Mouse (Mus musculus) kidney, adult 11 months (tissue): ENCODE measurements at regions not wholly inside any gene's neighbourhood (a gene's known extent, or its start where the extent isn't known, plus 50 kb on each side); places are given as distances from the start of the nearest gene placed in this dataset.
"Not testable (repeated sequence)": the region's sequence is repeated elsewhere in the genome, so short reads cannot be mapped to it uniquely, and the experiment has no call there.

ENCODE experiments used
- DNase-seq: peaks from one replicate; pipeline ENCODE4 v3.0.0; 2022

DNA sequence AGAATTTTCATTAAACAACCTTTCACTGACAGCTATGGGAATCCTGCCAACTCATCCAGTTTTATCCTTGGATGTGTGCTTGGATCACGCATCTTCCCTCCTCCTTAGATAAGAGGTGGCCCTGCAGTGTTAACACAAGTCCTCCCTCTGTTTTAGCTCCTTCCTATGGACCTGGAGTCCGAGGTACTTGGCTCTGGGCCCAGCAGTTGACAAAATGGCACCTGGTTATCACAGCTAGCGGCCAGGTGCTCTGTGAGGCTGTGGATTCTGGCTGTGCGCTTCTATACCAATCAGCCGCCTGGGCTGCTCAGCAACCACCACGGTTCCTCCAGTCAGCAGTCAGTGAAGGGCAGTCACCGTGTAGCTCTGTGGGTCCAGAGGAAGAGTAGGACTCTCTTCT is 157.4 kb downstream of the Prdm2 start:
- DNase-seq: no peak

DNA sequence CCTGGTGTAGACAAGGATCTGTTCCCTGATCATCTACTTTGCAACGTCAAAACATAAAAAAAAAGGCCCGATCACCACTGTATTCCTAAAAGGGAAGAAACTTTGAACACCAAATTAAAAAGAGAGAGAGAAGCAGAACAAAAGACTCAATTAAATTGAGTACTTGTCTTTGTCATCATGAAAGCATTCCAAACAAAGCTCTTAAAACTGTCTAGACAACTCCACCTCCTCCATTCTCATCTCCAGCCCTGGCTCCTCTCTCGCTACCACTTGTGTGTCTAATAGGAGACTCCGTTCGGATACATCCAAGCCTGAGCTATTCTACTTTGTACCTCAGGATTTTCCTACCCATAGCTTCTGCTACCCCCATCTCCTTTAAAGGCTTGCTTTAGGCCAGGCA is 159.8 kb downstream of the Prdm2 start:
- DNase-seq: no peak

- DNase-seq: no peak
Measured at GRCm38 (mm10) chr4:143051205-143051604, 161.6 kb downstream of the Prdm2 start.

DNA sequence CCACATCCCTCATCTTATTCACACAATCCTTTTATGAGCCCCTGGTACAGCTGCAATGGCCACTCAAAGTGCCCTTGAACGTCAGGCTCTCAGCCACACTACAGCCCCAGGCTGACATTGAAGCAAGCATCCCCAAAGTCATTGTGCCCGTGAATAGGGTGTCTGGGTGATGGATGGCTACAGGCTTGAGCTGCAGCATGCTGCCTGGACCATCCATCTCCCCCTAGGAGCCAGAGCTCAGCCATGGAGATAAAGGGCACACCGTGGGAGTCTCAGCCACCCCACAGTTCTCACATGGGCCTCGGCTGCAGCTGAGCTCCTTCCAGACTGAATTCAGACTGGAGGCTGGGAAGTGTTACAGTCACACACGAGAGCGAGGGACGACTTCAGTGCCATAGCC is 167.6 kb downstream of the Prdm2 start:
- DNase-seq: no peak

- no peak for DNase-seq
Measured at GRCm38 (mm10) chr4:143042806-143043205, 170.0 kb downstream of the Prdm2 start.

GRCm38 (mm10) chr4:143038626-143039025 is 174.2 kb downstream of the Prdm2 start:
- DNase-seq: no peak

DNA sequence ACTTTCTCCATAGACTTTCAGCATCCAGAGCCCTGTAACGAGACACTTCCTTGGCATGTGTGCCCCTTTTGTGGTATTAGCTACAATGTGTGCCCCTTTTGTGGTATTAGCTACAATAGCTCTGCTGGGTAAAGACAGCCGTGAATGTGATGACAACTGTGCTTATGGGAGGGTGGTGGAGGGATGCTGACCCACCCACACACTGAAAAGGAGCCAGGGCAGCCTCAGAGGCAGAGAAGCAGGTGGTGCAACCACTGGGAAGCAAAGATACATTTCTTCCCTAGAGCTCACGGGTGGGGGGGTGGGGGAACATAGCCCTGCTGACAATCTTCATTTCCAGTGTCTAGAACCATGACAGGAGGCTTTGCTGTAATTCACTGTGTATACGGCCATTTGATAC is 176.1 kb downstream of the Prdm2 start:
- no peak for DNase-seq

- not testable (repeated sequence) for DNase-seq
Measured at GRCm38 (mm10) chr4:143035089-143035488, 177.7 kb downstream of the Prdm2 start.

DNA sequence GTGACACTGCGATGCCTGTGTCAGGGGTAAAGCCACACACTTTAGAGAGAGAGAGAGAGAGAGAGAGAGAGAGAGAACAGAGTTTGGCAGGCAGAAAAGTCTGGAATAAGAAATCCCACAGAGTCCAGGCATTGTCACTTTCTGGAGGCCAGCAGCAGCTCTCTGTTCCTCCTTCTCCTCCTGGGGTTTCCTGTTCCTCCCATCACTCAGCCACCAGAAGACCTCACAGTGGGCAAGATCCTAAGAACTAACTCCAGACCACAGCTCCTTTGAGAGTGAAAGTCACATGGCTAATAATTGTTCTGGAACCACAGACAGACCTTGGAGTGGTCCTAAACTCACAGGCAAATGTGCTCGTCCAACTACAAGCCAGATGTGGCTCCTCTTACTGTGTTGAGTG is 178.5 kb downstream of the Prdm2 start:
- not testable (repeated sequence) for DNase-seq

- DNase-seq: not testable (repeated sequence)
Measured at GRCm38 (mm10) chr4:143029813-143030212, 183.0 kb downstream of the Prdm2 start.

- DNase-seq: peak; percentile 29
Measured at GRCm38 (mm10) chr4:143027292-143027691, 185.5 kb downstream of the Prdm2 start.

GRCm38 (mm10) chr4:143021242-143021881 is 191.4 kb downstream of the Prdm2 start:
- DNase-seq: no peak

DNA sequence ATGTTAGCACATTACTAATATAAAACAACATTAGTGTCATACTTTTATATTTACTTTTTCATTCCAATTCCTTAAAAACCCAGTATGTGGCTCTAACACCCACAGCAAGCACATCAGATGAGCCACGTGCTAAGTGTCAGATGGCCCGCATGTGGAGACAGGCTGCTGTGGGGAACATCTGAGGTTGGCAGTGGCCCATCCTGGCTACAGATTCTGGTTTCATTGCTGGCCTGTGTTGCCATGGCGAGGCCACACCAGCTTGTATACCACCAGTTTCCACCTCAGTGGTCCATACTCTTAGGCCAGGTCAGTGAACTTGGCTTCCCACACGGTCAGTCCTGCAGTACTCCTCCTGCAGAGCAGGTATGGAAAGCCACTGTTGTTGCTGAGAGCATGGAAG is 192.1 kb downstream of the Prdm2 start:
- DNase-seq: no peak

DNA sequence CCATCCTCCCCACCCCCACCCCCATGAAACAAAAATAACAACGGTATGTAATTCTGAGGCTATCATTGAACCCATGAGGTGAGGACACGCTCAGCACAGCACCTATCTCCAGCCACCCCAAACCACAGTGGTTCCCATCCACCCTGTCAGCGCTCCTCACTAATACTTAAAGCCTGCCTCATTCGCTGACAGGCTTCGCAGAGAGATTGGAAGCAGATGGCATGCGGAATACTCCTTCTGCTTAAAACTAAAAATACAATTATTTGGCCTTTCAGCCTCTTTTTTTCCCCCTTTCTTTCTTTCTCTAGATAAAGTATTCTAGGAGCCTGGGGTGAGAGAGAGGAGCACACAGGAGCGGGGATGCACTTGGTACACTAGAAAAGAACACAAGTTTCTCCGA is 199.9 kb downstream of the Prdm2 start:
- DNase-seq: no peak

DNA sequence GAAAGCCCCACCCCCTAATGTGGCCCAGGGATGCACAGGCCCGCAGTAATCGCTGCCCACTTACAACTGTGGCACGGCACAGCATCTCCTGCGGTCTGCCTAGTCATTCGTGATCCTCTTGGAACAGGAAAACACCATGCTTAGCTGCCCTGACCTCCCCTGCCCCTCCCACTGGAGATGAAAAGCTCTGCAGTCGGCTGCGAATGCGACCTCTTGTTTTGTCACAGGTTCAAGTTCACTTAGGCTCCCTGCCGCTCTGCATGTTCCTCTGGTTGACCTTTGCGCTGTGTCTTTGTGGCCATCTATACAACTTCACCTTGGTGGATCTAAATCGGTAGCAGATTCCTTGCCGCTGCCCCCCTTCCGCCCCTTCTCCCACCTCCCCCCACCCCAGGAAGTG is 210.8 kb downstream of the Prdm2 start:
- no peak for DNase-seq

GRCm38 (mm10) chr4:143001486-143001885 is 211.3 kb downstream of the Prdm2 start:
- no peak for DNase-seq

GRCm38 (mm10) chr4:142996406-142996805 is 216.4 kb downstream of the Prdm2 start:
- DNase-seq: no peak

DNA sequence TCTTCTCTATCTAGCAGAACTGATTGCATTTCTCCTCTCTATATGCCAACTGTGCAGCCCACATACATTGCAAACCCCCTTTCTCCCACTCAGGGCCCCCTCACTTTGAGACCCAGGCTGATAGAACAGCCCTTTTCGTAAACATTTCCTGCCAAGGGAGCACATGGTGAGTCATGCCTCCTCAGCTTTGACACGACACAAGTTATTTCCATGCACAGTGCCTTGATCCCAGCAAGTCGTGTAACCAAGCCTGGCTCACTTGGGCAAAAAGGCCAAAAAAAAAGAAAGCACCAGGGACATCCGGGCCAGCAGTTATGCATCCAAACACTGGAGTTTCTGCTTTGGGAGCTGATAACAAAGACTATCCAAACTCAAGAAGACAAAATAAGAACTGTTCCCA is 221.4 kb downstream of the Prdm2 start:
- DNase-seq: no peak

DNA sequence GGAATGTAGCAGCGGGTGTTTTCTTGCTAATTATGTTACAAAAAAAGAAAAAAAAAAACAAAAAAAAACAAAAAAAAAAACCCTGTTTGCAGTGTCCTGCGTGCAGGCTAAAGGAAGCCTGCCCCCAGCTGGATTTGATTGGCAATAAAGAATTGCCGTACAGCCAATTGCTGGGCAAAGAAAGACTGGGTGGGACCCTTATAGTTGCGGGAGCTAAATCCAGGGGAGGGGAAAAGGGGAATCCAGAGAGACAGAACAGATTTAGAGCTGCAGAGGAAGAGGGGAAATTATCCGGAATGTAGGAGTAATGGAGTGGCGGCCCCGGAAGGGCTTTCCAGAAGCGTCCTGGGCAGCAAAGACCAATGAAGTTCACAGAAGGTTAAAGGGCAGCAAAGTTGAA is 223.6 kb downstream of the Prdm2 start:
- DNase-seq: no peak

- no peak for DNase-seq
Measured at GRCm38 (mm10) chr4:142983295-142983624, 229.5 kb downstream of the Prdm2 start.

DNA sequence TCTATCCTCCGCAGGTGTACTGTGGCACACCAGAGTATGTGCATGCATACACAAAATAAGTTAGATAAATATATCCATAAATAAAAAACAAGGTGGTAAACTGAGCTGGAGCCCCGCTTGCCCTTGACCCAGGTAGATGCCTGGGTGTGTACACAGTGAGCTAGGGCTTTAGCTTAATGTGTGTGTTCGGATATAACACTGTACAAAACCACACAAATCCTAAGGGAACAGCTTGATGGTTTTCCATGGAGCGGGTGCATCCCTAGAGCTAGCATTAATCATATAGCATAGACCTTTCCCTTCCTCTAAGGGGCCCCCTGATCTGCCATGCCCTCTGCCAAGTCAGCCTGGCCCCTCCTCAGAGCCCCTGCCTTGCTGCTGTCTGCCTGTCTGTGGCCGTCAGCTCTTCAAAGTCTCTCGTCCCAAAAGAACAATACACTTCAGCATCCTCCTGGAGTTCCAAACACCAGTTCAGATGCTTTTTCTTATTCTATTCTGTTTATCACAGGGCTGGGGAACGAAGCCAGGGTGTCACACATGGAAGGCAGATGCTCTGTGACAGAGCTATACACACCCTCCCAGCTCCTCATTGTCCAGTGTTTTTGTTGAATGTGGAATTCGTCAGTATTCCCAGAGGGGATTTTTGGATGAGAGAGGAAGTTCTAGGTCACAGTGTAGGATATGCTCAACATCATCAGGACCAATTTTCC is 230.1 kb downstream of the Prdm2 start:
- DNase-seq: no peak

DNA sequence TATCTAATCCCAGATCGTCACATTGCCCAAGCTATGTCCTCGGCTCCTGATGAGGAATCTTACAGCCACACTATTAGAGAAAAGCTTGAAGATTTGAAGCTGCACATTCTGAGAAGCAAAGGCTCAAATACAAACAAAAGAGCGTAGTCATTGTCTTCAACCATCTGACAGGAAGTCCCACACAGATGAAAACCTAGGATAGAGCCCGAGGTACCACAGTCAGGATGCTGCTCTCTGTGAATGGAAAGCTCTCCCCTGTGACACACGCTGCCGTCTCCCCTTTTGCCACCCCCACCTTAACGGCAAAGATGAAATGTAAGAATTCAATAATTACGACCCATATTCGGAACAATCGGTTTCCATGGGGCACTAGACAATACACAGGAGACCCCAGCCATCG is 237.2 kb downstream of the Prdm2 start:
- DNase-seq: no peak

DNA sequence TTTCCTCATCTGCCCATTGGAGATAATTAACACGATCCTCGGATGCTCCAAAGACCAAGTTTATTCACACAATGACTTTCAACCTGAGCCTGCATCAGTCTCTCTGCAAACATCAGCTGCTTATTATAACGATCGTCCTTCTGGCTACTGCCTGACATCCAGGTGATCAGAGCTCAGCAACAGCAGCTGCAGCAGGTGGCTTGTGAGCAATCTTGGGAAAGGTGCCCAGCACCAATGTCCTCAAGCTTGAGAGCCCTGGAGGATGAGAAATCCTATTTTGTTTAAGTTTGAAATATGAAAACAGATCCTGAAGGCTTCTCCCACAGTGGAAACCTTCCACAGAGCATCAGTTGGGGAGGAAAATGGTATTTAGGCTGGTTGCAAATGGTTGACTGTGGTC is 242.8 kb downstream of the Prdm2 start:
- no peak for DNase-seq

DNA sequence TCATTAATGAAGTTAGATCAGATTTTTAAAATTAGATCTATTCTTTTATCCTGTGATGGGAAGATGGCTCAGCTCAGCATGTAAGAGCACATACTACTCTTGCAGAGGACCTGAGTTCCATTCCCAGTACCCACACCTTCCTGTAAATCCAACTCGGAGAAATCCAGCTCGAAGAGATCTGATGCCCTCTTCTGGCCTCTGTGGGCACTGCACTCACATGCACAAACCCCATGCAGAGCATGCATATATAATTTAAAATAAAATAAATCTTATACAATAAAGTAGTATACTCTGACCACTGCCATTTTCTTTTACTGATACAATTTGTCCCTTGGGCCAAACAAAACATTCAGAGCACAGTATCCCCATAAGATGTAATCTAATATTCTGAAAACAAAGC is 245.2 kb downstream of the Prdm2 start:
- no peak for DNase-seq

DNA sequence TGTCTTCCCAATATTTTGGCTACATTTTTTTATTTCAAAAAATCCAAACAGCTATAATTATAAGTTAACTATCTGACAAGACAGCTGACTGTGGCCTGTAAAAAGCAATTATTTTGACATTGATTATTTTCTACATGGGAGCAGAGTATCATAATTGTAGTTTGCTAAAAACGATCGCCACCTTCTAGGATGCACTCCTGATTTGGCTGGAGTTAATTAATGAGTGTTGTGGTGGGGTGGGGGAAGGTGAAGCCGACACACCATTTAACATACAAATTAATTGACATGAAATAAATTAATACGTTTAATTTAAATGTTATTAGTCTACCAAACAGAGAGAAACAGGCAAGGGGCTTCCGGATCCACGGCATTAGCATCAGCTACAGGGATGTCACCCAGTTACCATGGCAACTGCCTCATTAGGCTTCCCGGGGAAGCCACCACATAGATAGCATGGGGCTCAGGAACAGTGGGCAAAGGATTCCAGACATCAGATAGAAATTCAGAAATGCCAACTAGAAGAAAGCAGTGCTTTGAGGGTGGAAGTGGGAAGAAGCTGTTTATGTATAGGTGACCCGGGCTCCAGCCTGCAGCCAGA is 255.9 kb downstream of the Prdm2 start:
- DNase-seq: no peak
